Mouse (Mus musculus) hindbrain, embryonic 13.5 days (tissue): Measurements from ENCODE around the gene Sfpq. TPM values are rescaled to one million over a fixed set of nuclear protein-coding genes. Genes with fewer than 3 reads are reported as not detected.

ENCODE experiments used
- ATAC-seq: fragments of 200-750 bp; cut with Nextera tagmentation; 2 replicates; pipeline ENCODE4 v1.8.0; 2017; ENCODE audit warnings: moderate TSS enrichment; ENCODE audit not compliant: low FRiP score
- H3K27ac ChIP-seq: fragments of 300-500 bp; sonication (generic); 2 replicates; pipeline ENCODE4 v1.5.1; 2015; ENCODE audit warnings: inconsistent platforms, mild to moderate bottlenecking, moderate library complexity
- H3K27me3 ChIP-seq: fragments of 300-500 bp; sonication (generic); 2 replicates; pipeline ENCODE4 v1.6.1; 2015; ENCODE audit warnings: mild to moderate bottlenecking, inconsistent platforms
- H3K36me3 ChIP-seq: fragments of 300-500 bp; sonication (generic); 2 replicates; pipeline ENCODE4 v1.6.1; 2015; ENCODE audit warnings: mild to moderate bottlenecking, inconsistent platforms
- H3K4me1 ChIP-seq: fragments of 300-500 bp; sonication (generic); replicated peaks from 2 replicates; pipeline ENCODE4 v1.6.1; 2015; ENCODE audit warnings: inconsistent platforms
- H3K4me2 ChIP-seq: fragments of 300-500 bp; sonication (generic); 2 replicates; pipeline ENCODE4 v1.6.1; 2015; ENCODE audit warnings: inconsistent platforms, mild to moderate bottlenecking, moderate library complexity
- H3K4me3 ChIP-seq: fragments of 300-500 bp; sonication (generic); 2 replicates; pipeline ENCODE4 v1.5.1; 2015; ENCODE audit warnings: mild to moderate bottlenecking, inconsistent platforms
- H3K9ac ChIP-seq: fragments of 300-500 bp; sonication (generic); 2 replicates; pipeline ENCODE4 v1.6.1; 2015; ENCODE audit warnings: mild to moderate bottlenecking, inconsistent platforms
- H3K9me3 ChIP-seq: fragments of 300-500 bp; sonication (generic); 2 replicates; pipeline ENCODE4 v1.6.1; 2016; ENCODE audit warnings: inconsistent platforms
- WGBS: fragments of 180-500 bp; shearing (Covaris S2); methylation state at CpG from one replicate; pipeline ENCODE4 v1.1.7; 2015; 5-methylcytosine and 5-hydroxymethylcytosine counted together
- polyA plus RNA-seq: library from polyadenylated mRNA; unstranded; fragments of >200 nt; fragmentation: Nextera tagmentation; extraction: Ambion mirVana; gene quantifications from 2 replicates; pipeline ENCODE4 v1.2.1, GENCODE M21; 2015

Sfpq gene
- polyA plus RNA-seq, 1 experiment from 2014 or later: 89.9 TPM

DNA sequence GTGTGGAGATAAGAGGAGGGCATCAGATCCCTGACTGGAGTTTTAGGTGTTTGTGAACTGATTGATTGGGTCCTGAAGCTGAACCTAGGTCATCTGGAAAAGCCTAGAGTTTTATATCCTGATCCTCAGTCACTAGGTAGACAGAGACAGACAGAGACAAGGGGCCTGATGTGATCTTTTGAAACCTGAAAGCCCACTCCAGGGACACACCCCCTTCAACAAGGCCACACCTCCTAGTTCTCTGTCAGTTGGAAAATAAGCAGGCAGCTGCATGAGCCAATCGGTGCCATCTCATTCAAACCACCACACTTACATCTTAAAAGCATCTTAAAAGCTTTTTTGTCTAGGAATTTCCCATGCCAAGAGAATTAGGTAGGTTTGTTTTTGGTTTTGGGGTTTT, 59.7 kb downstream of the Sfpq start:
- Histone ChIP-seq H3K36me3 (no peaks in the 10 kb centered on the region), H3K27ac (no peak overlapping the region), H3K4me3 (no peak overlapping the region), H3K9ac (no peak overlapping the region), H3K27me3 (no peaks in the 10 kb centered on the region), H3K9me3 (no peaks in the 10 kb centered on the region), H3K4me2 (no peak overlapping the region), H3K4me1 (peaks cover 25% of the 10 kb centered on the region)
- ATAC-seq: no peak
- 59% methylated on average over 1 of the region's 1 CpGs for WGBS

GRCm38 (mm10) chr4:127083131-127083530, 62.0 kb downstream of the Sfpq start:
- Histone ChIP-seq H3K36me3 (peaks cover 5% of the 10 kb centered on the region), H3K27me3 (no peaks in the 10 kb centered on the region), H3K27ac (no peak overlapping the region), H3K9ac (no peak overlapping the region), H3K4me1 (peaks cover 18% of the 10 kb centered on the region), H3K4me2 (no peak overlapping the region), H3K9me3 (no peaks in the 10 kb centered on the region), H3K4me3 (no peak overlapping the region)
- ATAC-seq: no peak
- 91% methylated on average over 2 of the region's 2 CpGs for WGBS

GRCm38 (mm10) chr4:127085761-127086160, 64.6 kb downstream of the Sfpq start:
- Histone ChIP-seq H3K9me3 (no peaks in the 10 kb centered on the region), H3K9ac (no peak overlapping the region), H3K4me3 (no peak overlapping the region), H3K36me3 (peaks cover 23% of the 10 kb centered on the region), H3K27me3 (no peaks in the 10 kb centered on the region), H3K27ac (no peak overlapping the region), H3K4me1 (no peaks in the 10 kb centered on the region), H3K4me2 (no peak overlapping the region)
- ATAC-seq: no peak
- 89% methylated on average over 1 of the region's 1 CpGs for WGBS

Other genes with a start within 250 kb of the Sfpq start
- 30.0 and 31.4 TPM in 2 replicates for gene Zmym4, start 53.2 kb upstream of the Sfpq start, polyA plus RNA-seq
- gene Zmym1, start 39.8 kb downstream of the Sfpq start, polyA plus RNA-seq: 21.2 and 24.4 TPM in 2 replicates
- 29.5 and 33.1 TPM in 2 replicates for gene Zmym6, start 56.1 kb downstream of the Sfpq start, polyA plus RNA-seq
- 20.5 and 21.5 TPM in 2 replicates for gene Tmem35b, start 102.4 kb downstream of the Sfpq start, polyA plus RNA-seq
- gene Dlgap3, start 147.9 kb downstream of the Sfpq start, polyA plus RNA-seq: 13.1 and 13.4 TPM in 2 replicates
- 55.6 and 56.1 TPM in 2 replicates for gene Smim12, start 222.5 kb downstream of the Sfpq start, polyA plus RNA-seq